Mouse (Mus musculus) mammary gland, adult 2 months (tissue): ENCODE results near the gene Amd1. TPM values are rescaled to one million over a fixed set of nuclear protein-coding genes. Genes with fewer than 3 reads are reported as not detected.

Experiments
- polyA plus RNA-seq: library from polyadenylated mRNA; depleted of rRNA; stranded (reverse); fragments of >200 nt; gene quantifications from 2 replicates; pipeline ENCODE4 v1.2.3, GENCODE M21; 2012; ENCODE audit warnings: low replicate concordance; rRNA removed

Gene Amd1
- polyA plus RNA-seq, result 10.2 and 37.3 TPM in 2 replicates

DNA sequence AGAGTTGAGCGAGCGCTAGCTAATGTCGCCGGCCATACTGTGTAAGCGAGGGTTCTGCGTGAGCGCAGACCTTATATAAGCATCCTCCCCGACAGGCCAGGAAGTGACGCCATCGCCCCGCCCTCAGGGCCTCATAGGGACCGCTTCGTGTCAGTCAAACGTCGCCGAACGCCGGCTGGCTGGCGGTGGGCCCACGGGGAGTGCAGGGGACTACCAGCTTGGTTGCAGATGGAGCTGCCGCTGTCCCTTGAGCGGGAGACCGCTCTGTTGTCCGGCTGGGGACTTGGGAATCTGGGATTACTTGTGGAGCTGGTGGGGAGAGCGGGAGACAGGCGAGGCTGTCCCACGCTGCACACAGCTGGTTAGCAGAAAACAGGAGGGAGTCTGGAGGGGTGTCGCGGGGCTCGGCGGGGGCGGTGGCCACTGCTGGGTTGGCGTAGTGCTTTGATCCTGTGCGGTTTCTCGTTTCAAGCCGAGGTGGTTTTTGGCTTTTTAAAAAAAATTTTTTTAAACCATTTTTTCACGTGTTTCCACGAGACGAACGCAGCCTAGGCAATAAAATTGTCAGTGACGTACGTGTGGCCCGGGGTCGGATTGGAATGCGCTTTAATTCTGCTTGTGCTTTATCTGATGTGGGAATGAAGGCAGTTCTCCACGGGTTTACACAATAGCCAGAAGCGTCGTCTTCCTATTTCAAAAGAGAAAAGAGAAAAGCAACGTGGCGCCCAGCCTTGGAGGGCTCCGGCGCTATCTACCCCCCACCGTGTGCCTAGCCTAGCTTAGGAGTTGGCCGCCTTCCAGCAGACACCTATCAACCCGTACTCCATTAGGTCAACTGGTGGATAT is at the start of gene Amd1:
Amd1 (minus strand) TSS at position 47 of the 846 bp plus-strand sequence.

DNA sequence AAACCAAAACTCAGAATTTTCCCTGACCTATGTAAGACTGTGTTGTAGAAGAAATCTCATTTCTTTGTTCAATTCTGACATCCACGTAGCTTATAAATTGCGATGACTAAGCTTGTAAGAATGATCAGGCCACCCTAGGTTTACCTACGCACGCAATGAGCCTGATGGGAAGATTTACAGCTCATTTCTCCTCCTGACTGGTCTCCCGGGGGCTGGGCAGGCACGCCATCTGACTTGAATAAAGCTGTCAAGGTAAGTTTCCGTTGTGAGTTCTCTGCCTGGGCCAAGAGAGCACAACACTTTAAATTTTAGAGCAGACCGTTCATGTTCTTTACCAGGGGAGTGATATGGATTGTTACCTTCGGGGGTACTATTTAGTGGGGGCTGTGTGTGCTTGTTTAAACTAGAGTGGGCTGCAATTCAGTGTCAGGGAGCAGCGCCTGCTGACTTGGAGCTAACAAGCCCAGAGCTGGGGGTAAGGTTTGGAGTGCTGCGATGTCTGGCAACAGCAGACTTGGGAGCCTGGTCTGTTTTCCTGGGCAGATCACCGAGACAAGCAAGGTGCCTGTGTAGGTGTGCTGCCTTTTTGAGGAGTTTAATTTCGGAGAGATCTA is 37.5 kb upstream of the Amd1 start, which contains the start of gene Cdk19:
Cdk19 (plus strand) TSS at position 214 of the 614 bp plus-strand sequence.

DNA sequence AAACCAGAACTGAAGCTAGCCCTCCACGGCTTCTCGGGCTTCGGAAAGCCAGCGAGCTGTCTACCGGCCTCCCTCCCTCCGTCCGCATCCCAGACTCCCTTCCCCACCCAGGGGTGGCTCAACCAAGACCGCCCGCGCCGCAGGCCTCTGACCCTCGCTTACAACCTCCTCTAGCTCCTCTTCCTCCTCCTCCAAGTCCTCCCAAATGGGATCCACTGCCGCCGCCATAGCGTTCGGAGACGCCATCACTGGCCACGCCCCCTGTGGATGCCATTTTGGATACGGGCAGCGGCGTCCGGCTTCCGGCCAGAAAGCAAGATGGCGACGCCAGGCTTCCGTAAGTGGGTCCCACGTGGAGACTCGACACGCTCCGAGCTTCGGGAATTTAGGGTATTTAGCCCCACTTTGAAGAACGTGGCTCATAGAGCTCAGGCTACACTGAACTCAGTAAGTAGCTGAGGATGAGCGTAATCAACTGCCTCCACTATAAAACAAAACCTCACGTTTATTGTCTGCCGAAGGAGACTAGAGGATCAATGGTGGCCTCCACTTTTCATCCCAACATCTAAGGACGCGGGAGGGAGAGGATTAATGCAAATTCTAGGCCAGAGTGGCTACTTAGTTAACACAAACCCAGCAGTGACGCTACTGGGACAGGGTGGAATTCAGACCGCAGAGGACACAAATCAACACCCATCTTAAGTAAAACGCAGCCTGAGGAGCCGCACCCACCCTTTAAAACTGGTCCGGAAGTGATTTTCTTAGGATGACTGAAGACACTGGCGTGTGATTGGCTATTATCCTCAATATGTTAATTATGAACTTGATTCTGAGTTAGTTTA is 44.4 kb downstream of the Amd1 start, which contains the start of gene Gtf3c6:
Gtf3c6 (minus strand) TSS at position 695 of the 842 bp plus-strand sequence.

DNA sequence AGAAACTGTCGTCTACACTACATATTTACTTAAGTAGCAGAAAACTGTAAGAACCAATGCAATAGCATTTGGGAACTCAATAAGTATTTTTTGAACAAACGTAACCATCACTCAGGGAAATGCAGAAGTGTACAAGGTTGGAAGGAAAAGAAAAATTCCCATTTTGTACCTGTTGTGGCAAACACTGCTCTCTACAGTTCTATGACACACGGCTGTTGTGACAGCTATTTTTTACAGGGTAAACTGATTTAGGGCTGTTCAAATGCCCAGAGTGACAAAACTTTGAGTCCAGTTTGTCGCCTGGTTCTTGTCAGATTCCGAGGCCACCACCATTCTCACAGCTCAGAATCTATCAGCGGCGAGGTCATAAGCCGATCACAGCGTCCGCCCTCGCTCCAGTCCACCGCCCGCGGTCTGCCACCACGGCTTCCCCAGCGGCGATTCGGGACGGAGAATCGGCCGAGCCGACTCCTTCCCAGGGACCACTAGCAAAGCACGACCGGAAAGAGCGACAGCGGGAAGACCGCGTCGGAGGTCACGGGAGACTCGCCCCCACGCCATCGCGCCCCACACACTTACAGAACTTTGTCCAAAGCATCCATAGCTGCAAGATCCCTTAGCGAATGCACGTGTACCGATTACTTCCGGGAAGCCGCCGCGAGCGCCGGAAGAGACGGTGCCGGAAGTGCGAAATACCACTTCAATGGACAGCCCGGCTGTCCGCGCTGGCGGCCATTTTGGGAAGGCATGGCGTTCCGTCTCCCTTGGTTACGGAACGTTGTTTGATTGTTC is 55.4 kb downstream of the Amd1 start, which contains the start of gene Rpf2:
Rpf2 (minus strand) TSS at position 663 of the 792 bp plus-strand sequence.

Other genes starting within 250 kb of the Amd1 start
- gene Slc16a10, start 159.9 kb downstream of the Amd1 start, polyA plus RNA-seq, result 13.0 and 38.2 TPM in 2 replicates
- 1.1 and 2.2 TPM in 2 replicates for gene Rpf2, start 55.1 kb downstream of the Amd1 start, polyA plus RNA-seq
- 4.9 and 12.2 TPM in 2 replicates for gene Gtf3c6, start 44.1 kb downstream of the Amd1 start, polyA plus RNA-seq
- 24.5 and 27.7 TPM in 2 replicates for gene Cdk19, start 37.4 kb upstream of the Amd1 start, polyA plus RNA-seq